Mouse (Mus musculus) ovary, postnatal 10 days (tissue): Measurements from ENCODE around the gene Safb.

Experiments
- DNase-seq: peaks from one replicate; pipeline ENCODE4 v3.0.0; 2022; ENCODE audit warnings: low spot score

Safb gene

DNA sequence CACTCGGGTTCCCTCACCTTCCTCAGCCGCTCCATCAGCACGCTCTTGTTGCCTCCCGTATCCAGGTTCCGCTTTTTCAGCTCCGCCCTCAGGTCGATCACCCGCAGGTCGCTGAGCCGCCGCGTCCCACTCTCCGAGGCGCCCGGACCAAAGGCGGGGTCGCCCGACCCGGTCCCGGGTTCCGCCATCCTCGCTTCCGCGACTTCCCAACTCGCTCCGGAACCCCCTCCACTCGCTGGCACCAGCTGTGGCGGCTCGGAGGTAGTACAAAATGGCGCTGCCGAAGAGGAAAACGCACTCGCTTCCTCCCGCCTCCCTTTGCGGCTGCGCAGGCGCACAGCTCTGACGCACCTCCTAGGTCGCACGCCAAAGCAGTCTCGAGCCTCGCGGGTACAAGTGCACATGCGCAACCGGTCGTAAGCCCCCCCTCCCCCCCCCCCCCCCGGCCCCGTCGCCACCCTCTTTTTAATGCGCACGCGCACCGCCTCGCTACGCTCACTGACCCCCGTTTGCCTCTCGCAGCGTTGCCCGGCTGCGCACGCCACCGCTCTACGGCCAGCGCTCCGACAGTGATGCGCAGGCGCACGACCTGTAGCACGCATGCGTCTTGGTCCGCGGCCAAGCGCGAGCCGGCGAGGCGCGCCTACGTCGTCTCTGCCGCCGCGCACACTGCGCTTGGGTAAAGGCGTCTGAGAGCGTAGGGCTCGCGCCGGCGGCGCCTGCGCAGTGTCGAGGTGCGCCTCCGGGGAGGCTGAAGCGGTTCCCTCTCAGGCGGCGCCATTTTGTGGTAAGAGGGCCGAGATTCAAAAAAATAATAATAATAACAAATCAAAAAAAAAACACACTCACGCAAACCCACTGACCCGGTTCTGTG is at the start of gene Safb, which contains the start of gene Safb2:
Safb (plus strand) TSS at position 569 of the 874 bp plus-strand sequence.
Safb2 (minus strand) TSS at position 329 of the 874 bp plus-strand sequence.
- DNase-seq: peak; percentile 98

DNA sequence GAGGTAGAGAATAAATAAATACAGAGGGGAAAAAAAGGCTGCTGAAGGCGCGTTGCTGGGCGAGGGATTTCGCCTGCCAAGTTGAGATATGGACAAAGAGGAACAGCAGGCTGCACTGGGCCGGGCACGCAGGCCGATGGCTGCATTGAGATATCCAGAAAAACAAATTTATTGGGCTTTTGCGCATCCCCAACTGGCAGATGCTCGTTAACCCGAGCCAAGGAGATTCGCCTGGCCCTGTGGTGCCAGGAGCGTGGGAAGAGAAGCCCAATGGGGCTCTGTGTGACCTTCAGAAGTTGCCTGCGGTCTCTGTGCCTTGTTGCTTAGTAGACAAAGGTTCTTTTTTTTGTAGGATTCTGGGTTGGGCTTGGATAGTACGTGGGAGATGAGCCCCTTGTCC is 48.4 kb upstream of the Safb start:
- DNase-seq: no peak

DNA sequence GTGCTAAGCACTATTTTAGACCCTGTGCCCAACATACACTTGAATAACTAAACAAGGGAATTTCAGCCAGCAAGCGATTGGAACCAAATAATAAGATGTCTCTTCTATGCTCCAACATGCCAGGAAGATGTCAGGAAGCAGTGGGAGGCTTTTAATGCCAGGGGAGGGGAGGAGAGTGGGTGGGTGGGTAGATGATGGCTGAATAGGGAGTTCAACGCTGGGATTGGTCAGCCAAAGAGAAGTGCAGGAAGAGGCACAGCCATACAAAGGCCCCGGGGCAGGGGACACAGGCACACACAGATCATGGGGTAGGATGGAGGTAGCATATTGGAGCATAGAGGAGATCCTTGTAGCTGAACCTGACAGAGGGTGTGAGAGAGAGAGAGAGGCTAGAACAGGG is 47.8 kb upstream of the Safb start:
- no peak for DNase-seq

DNA sequence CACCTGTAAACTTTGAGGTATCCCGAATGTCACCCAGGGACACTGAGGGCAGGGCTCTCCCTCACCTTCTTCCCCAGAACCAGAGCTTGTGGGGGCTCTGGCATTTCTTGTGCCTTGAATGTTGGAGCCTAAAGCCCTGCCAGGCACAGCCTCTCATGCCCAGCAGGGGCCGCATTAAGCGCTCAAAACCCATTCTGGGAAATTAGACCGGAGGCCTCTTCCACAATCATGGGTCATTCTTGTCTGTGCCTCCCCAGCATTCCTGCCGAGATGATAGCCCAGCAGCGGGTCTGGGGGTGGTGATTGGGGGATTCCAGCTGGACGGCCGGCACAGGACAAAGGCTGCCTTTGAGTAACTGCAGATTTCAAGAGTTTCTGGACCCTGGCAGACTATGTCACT is 46.7 kb upstream of the Safb start:
- DNase-seq: no peak

DNA sequence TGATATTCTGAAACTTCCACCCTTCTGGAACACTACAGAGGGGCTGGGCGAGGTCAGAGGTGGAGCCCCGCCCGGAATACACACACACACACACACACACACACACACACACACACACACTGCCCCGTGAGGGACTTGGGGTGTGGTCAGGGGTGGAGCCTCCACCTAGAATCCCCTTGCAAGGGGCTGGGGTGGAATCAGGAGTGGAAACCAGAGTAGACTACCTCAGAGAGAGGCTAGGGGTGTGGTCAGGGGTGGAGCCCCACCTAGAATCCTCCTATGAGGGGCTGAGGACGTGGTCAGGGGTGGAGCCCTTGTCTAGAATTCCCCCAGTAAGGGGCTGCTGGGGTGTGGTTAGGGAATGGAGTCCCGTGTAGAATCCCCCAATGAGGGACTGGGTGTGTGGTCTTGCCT is 44.1 kb upstream of the Safb start:
- no peak for DNase-seq

DNA sequence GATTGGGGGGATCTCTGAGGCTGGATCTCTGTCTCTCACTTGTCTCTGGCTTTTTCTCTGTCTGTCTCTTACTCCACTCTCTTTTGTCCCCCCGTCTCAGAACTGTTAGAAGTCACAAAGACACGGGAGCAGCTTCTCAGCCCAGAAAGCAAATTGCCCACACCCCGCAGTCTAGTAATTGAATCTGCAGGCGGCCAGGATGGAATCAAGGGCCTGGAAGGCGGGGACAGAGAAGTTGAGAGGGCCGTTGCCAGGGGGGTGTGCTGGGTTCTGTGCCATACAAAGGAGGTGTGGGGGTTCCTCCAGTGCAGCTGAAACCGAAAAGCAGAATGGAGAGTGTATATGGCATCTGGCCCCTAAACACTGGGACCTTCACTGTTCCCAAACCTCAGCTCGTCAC is 41.9 kb upstream of the Safb start:
- DNase-seq: no peak

DNA sequence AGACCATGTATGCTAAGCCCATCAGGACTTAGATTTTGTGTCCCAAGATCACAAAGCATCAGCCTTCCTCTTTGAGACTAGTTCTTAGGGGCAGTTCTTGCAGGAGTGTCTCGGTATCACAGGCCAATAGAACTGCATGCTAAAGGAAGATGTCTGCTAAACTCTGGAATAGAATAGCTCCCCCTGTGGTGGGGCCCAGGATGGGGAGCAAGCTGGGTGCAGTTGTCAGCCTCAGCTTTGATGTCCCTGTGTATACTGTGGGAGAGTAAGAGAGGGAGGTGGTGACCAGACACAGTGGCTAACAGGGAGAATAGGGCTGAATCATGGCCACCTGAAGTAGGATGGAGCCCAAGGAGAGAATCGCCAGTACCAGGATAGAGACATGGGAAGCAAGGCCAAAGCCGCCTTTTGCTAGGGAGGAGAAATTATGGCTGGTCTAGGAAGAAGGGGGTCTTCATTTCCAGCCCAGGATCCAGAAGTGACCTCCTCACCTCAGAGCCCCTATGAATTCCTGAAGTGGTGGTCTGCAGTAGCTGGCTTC is 40.9 kb upstream of the Safb start:
- DNase-seq: no peak

DNA sequence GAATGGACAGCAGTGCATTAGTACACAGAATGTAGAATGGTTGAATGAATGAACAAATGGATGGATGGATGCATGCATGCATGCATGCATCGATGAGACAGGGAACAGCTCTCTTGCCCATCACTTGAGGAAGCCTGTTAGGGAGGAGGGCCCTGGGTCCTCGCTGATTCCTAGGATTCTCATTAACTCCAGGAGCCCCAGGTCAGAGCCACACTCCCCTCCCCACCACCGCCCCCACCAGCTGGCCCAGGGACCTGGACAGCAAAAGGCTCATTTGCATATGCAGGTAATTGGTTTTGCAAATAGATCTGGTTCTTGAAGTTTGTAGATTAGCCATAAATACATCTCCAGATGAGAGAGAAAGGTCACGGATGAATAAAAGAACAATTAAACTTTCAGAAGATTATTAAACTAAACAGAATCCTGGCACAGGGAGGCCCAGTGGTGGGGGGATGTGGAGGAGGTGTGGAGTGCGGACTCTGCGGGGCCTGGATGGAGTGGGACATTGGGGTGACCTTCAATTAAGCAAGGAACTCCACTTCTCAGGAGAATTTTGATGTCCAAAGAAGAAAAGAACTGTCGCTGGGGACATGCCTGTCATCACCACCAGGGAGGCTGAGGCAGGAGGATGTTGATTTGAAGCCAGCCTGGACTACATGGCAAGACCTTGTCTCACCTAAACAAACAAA is 39.8 kb upstream of the Safb start:
- no peak for DNase-seq

DNA sequence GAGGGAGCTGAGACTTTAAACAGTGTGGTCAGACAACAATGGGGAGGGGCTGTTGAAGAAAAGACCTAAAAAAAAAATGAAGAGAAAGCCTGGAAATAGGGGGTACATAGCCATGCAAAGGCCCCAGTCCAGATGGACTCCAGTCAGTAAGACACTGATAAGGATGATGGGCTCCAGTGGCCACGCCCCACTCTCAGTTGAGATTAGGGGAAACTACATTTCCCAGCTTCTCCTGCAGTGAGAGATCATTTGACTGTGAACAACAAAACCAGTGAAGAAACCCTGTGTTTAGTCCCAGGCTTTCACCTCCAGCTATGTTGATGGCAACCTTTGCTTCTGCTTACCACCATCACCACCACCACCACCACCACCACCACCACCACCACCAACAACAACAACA is 38.7 kb upstream of the Safb start:
- no peak for DNase-seq

DNA sequence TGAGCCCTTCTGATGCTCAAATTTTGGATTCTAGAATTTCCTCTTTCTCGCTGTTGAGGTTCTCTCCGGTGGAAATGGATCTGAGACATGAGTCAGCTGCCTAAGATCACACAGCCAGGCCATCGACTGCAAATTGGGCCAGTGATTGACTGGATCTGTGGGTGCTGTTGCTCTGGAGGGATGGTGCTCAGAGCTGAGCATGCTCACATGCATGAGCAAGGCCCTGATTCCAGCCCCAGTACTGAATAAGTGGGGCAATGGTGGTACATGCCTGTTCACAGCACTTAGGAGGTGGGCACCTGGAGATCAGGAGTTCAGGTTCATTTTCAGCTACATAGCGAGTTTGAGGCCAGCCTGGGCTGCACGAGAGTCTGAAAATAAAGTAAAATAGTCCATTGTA is 38.0 kb upstream of the Safb start:
- DNase-seq: no peak

DNA sequence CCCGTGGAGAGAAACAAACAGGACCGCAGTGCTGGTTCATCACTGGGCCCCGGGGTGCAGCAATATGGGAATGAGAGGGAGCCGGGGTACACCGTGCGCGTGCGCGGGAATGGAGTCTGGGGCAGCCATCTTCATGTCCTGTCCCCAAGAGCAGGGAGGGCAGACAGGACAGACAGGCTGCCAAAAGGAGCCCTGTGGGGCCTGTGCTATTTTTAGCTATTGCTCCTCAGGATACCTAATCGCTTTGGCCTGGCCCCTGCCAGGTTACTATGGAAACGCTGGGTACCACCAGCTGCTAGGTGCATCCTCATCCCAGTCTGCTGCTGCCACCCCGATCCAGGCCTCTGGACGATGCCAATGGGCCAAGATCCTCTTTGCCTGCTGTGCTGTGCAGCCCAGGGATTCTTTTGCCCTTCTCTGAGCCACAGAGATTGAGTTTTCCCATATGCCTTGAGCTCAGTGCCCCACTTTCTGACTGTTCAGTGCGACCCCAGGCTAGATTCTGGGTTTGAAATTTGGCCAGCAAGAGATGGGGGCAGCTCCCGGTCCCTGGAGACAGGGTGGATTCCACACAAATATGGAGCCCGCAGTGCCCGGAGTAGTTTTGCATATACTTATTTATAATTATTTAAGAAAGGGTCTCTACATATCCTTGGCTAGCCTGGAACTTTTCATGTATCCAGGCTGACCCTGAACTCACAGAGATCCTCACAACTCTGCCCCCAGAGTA is 37.3 kb upstream of the Safb start:
- DNase-seq: no peak

DNA sequence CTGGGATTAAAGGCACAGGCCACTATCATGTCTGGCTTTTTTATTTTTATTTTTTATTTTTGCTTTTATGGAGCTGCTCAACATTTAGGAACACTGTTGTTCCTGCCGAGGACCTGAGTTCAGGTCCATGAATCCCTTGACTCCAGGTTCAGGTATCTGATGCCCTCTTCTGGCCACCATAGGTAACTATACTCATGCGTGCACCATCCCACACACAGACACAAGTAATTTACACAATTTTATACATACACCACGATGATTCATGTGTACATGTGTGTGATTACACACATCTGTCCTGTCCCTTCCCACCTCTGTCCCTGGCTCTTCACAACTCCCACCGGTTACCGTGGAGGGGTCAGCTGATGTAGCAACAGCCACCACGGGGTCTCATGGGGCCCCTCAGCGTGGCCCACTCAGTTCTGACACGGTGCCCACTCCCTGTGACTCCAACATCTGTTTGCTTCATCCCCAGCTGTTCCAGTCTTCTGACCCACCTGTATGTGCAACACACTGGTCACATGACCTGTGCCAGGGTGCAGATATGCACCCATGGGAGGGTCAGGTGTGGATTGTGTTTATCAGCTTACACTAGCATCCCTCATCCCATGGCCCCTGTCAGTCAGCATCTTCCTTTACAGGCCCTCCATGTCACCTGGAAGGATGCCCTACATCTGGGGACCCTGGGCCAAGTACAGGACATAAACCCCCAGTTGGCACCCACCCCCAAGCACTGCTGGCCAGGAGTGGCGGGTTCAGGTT is 36.6 kb upstream of the Safb start:
- DNase-seq: no peak

DNA sequence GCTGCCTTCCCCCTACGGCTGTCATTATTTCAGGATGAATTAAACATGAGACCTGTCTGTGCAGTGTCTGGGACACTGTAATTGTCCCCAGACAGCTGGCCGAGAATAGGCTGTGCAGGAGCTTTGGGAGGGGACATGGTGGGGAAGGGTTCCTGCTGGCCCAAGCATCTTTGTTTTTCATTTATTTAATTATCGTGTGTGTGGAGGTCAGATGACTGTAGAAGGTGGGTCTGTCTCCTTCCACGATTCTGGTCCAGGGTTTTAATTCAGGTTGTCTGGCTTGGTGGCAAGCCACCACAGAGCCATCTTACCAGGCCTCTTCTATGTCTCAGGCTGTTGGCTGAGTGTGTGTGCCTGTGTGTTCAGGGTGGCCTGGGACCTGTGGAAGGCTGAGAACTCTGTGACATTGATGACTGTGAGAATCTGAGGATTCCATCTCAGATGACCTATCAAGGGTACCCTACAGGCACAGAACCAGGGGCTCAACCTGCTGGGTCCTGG is 36.0 kb upstream of the Safb start:
- DNase-seq: no peak

DNA sequence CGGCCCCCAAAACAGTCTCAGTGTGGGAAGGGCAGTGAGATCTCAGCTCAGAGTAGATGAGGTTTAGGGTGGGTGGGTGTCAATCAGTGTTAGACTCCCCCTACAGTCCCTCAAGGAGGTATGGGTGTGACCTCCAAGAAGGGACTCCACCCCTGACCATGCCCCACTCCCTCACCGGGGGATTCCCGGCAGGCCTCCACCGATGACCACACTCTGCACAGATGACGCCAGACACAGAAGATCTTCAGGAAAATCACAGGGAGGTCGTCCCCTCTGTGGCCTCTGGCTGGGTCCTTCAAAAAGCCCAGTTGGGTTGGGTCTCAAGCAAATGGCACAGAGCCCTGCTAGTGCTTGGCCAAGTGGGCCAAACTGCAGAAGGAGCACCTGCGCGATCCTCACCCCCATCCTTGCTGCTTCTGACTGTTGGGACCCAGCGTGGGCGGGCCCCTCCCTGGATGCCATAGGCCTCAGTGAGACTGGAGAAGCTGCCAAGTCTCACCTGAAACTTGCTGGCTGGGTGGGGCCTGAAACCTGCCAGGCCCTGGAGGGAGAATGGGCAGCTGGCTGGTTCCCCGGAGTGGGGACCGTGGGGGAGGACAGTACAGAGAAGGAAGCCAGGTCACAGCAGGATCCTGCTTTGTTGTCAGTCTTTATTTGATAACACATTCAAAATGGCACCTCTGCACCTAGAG is 33.7 kb upstream of the Safb start:
- no peak for DNase-seq

DNA sequence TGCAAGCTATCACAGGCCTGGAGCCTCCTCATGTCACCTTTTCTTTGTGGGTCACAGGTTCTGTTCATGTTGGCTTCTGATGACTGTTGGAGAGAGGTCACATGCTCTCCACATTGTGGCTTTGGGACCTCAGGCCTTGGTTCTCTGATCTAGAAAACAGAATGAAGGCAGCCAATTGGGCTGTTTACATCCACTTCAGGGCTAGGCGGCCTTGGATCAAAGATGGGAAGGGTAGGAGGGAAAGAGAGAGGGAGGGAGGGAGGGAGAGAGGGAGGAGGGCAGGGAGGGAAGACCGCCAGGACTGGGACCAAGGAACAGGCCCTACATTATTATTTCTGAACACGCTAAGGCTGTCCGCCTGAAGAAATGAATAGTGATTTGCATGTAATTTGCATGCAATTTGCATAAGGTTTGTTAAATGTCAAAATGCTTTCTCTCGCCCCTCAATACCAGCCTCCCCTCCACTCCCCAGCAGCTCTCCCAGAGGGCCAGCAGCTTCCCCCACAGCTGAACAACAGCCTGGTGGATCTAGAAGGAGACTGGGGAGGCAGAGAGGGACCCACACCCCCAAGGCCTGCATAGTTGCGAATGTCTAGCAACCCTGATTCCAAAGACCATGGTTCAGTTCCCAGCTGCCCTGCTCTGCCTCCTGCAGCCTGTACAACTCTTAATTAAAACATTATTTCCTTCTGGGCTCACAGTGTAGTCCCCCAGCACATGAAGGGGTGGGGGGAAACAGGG is 32.6 kb upstream of the Safb start:
- no peak for DNase-seq

DNA sequence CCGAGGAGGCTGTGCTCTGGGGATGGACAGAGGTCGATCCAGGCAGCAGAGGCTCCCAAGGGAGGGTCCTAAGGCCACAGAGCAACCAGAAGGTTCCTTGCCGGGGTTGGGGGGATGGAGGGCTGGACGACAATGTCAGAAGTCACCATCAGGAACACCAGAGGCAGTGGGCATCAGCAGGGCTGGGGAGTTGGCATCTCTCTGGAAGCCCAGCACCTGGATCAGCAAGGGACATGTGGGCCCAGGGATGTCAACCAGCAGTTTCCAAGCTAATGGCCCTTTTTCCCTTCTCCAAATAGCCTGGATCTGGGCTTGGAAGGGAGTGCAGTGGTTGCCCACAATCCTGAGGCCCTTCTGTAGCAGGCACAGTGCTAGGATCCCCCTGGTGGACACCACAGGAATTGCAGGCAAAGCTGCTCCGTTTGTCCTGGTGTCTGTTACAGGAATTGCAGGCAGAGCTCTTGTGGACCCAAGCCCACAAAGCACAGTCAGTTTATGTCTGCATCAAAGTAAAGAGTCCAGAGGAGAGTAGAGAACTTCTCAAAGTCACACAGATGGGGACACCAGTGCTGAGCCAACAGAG is 31.8 kb upstream of the Safb start:
- DNase-seq: no peak

DNA sequence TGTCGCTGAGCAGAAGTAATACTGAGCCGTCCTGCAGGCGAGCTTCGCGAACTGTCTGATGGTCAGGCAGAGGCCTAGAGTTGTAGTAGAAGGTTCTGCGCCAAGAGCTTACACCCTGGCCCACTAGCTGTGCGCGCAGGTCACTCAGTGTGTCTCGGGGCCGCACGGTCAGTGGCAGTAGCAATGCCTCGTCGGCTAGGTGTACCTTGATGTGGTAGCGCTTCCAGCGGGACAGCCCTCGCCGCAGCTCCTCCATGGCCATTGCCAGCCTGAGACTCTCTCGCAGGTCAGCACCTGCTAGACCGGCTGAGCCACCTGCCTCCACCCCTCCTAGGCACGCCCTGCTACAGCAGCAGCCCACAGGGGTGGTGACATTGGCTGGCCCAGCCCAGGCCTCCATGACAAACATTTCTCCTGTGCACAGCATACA is 30.5 kb upstream of the Safb start, which contains the start of gene Gm20219:
Gm20219 (minus strand) TSS at position 266 of the 430 bp plus-strand sequence.
- no peak for DNase-seq

DNA sequence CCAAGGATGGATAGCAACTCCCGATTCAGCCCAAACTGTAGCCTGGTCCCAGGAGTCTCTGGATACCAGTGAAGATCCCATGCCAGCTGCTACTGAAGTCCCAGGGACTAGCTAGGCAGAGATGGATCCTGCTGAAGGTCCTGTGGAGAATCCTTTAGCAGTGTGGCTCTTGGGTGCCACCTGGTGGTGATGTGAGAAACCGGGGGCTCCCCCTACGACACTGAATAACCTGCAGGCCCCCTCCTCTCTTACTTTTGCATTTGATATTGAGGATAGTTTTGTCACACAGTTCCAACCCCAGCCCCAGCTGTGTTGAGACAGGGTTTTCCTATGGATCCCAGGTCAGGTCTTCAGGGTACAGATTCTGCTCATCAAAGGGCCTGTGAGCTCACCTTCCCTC is 26.2 kb upstream of the Safb start:
- no peak for DNase-seq

DNA sequence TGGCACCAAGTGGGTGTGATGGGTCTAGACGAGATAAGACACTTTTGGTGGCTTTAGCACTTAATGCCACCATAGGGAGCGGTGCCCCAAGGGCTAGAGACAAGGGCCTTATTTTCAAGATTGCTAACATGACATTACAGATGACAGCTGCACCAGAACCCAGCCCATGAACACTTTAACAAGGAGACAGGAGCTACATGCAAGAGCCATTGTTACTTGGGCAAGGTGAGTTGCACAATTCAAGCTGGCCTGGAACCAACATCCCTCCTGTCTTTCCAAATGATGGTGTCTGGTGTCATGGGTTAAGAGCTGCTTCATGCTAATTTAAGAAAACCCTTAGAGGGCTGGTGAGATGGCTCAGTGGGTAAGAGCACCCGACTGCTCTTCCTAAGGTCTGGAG is 25.2 kb upstream of the Safb start:
- no peak for DNase-seq

DNA sequence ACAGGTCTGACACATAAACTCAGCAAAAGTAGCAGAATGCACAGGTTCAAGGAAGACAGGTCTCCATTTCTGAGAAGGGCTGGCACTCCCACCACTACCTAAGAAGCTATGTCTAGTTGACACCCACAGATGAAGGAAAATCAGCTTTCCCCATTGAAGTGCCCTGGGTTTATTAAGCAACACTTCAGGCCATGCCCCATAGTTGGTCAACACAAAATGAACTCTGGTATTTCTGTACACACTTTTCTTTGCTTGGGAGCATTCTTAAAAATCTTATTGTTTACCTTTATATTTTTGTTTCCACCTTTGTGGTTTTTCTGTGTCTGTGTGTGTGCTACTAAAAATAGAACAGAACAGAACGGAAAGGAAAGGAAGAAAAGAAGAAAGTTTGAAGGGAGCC is 24.5 kb upstream of the Safb start:
- DNase-seq: no peak
